Mouse (Mus musculus) cerebellum, adult 2 months (tissue): ENCODE measurements at regions not wholly inside any gene's neighbourhood (a gene's known extent, or its start where the extent isn't known, plus 50 kb on each side); places are given as distances from the start of the nearest gene placed in this dataset.

ENCODE experiments used
- CTCF ChIP-seq: fragments of 200-500 bp; IDR thresholded peaks from 2 replicates; pipeline ENCODE4 v1.5.1; 2011; ENCODE audit warnings: low read depth, mild to moderate bottlenecking, control low read depth, low read length, moderate library complexity, borderline replicate concordance; ENCODE audit not compliant: insufficient read depth
- POLR2A ChIP-seq: fragments of 200-500 bp; IDR thresholded peaks from 2 replicates; pipeline ENCODE4 v1.6.1; 2011; ENCODE audit warnings: low read length, control low read depth, borderline replicate concordance; ENCODE audit not compliant: insufficient read depth

GRCm38 (mm10) chr8:42402632-42403031, 738.7 kb downstream of the Triml1 start:
- TF ChIP-seq POLR2A (no peak), CTCF (no peak)
